ENCODE assay signal across 14 mouse cellular contexts in genomic region chr12:79918983-79919382, GRCm38 (mm10).
DNase-seq lines count a peak whose midpoint lies in the region; ATAC-seq and TF ChIP-seq lines count a peak whose summit lies in the region.
"Had no signal": no experiment of that assay in that cellular context is flagged by ENCODE, and none has a peak within 500 bp of the region (broad histone marks: within the 10 kb centered on the region; RNA-seq: fewer than 3 reads in every experiment).

No protein-coding gene starts in this region.

- no peak overlapping the region for H3K9ac ChIP-seq in forebrain, postnatal 0 days
- no peak overlapping the region for H3K9ac ChIP-seq in forebrain, embryonic 16.5 days (replicated peaks; ENCODE audit: low read depth, low read length)
- H3K9ac ChIP-seq in liver, embryonic 14.5 days (replicated peaks) = no peak overlapping the region
- H3K9ac ChIP-seq: forebrain, embryonic 13.5 days had no signal

- H3K4me3 ChIP-seq in forebrain, postnatal 0 days (ENCODE audit: low read depth, low read length) = no peak overlapping the region
- no peak overlapping the region for H3K4me3 ChIP-seq in forebrain, embryonic 16.5 days (replicated peaks; ENCODE audit: low read length)
- H3K4me3 ChIP-seq in liver, embryonic 14.5 days (ENCODE audit: insufficient read depth in 1 of 2, low read depth in 2 of 2, low read length in 2 of 2) = no peak overlapping the region
- H3K4me3 ChIP-seq: forebrain, embryonic 13.5 days; heart, embryonic 10.5 days; megakaryocyte, embryonic 14.5 days had no signal

- H3K4me1 ChIP-seq in forebrain, postnatal 0 days (ENCODE audit: insufficient read depth) = no peaks in the 10 kb centered on the region
- peaks cover 10% of the 10 kb centered on the region for H3K4me1 ChIP-seq in forebrain, embryonic 16.5 days (replicated peaks; ENCODE audit: control insufficient read depth, insufficient read depth, low read length)
- H3K4me1 ChIP-seq in liver, embryonic 14.5 days (replicated peaks; ENCODE audit: control insufficient read depth in 2 of 2, insufficient read depth in 2 of 2, low read length in 1 of 2) = peaks cover 0 to 3% of the 10 kb centered on the region in 2 experiments; a peak in 1 of 4 replicates

- peak; percentile 26; the same call in 1 of the 2 replicates for TF ChIP-seq CTCF in forebrain, postnatal 0 days (IDR thresholded peaks at IDR 0.05; ENCODE audit: low read depth)
- peak; percentile 39 for TF ChIP-seq CTCF in liver, embryonic 14.5 days (IDR thresholded peaks at IDR 0.05; ENCODE audit: low read depth)

- H3K4me2 ChIP-seq in forebrain, postnatal 0 days (ENCODE audit: low read depth) = no peak overlapping the region
- H3K4me2 ChIP-seq in forebrain, embryonic 16.5 days (ENCODE audit: low read length) = no peak overlapping the region
- H3K4me2 ChIP-seq in liver, embryonic 14.5 days (ENCODE audit: low read depth) = no peak overlapping the region
- H3K4me2 ChIP-seq: forebrain, embryonic 13.5 days had no signal

- H3K36me3 ChIP-seq in forebrain, postnatal 0 days (ENCODE audit: insufficient read depth) = no peaks in the 10 kb centered on the region
- H3K36me3 ChIP-seq in forebrain, embryonic 16.5 days (ENCODE audit: control insufficient read depth, insufficient read depth) = no peaks in the 10 kb centered on the region
- no peaks in the 10 kb centered on the region for H3K36me3 ChIP-seq in liver, embryonic 14.5 days (replicated peaks; ENCODE audit: control insufficient read depth, insufficient read depth, low read depth)
- H3K36me3 ChIP-seq: heart, embryonic 10.5 days had no signal

- H3K27ac ChIP-seq in forebrain, postnatal 0 days (ENCODE audit: low read depth, low read length) = no peak overlapping the region
- no peak overlapping the region for H3K27ac ChIP-seq in forebrain, embryonic 16.5 days (ENCODE audit: low read length)
- no peak overlapping the region for H3K27ac ChIP-seq in liver, embryonic 14.5 days
- H3K27ac ChIP-seq: forebrain, embryonic 13.5 days had no signal

- no peak for DNase-seq in forebrain, postnatal 0 days
- DNase-seq in liver, embryonic 14.5 days (ENCODE audit: low read depth in 3 of 3, low spot score in 3 of 3) = no peak
- DNase-seq in liver (no peak), R1 (ENCODE audit: low read depth, low spot score) (peak; percentile 25)
- DNase-seq in right cerebral cortex, postnatal 4 days = no peak
- DNase-seq in adrenal gland, adult 18-20 months (ENCODE audit: low spot score in 2 of 2) = no peak
- DNase-seq: adrenal gland, adult 8-10 months; cerebellum, postnatal 25 days; kidney, postnatal 25 days had no signal

- H3K27me3 ChIP-seq in forebrain, postnatal 0 days (ENCODE audit: insufficient read depth, low read length) = no peaks in the 10 kb centered on the region
- H3K27me3 ChIP-seq in forebrain, embryonic 16.5 days (replicated peaks; ENCODE audit: control insufficient read depth, insufficient read depth, low read length) = no peaks in the 10 kb centered on the region
- H3K27me3 ChIP-seq in liver, embryonic 14.5 days (ENCODE audit: control insufficient read depth, insufficient read depth, low read length) = no peaks in the 10 kb centered on the region
- H3K27me3 ChIP-seq: forebrain, embryonic 13.5 days had no signal

- no peak for TF ChIP-seq EP300 in liver, embryonic 14.5 days (IDR thresholded peaks at IDR 0.05; ENCODE audit: low read depth)

- WGBS in forebrain, postnatal 0 days = 80% methylated on average over 5 of the region's 5 CpGs
- whole genome bisulfite sequencing in forebrain, embryonic 16.5 days = 81% methylated on average over 5 of the region's 5 CpGs
- WGBS in liver, embryonic 14.5 days (ENCODE audit: insufficient replicate concordance) = 64% methylated on average over 5 of the region's 5 CpGs

- H3K9me3 ChIP-seq in forebrain, postnatal 0 days (ENCODE audit: low read length) = no peaks in the 10 kb centered on the region
- no peaks in the 10 kb centered on the region for H3K9me3 ChIP-seq in forebrain, embryonic 16.5 days (ENCODE audit: control insufficient read depth, low read length)
- no peaks in the 10 kb centered on the region for H3K9me3 ChIP-seq in liver, embryonic 14.5 days (ENCODE audit: control insufficient read depth, low read length)
- H3K9me3 ChIP-seq: forebrain, embryonic 13.5 days; heart, embryonic 10.5 days had no signal

- ATAC-seq in forebrain, postnatal 0 days = no peak
- no peak for ATAC-seq in forebrain, embryonic 16.5 days
- ATAC-seq in liver, embryonic 14.5 days (ENCODE audit: insufficient read depth) = no peak
- peak; percentile 59 for ATAC-seq in megakaryocyte-erythroid progenitor cell, adult 5-6 weeks (replicated peaks; ENCODE audit: low FRiP score, low TSS enrichment, poor library complexity, severe bottlenecking)
- ATAC-seq: forebrain, embryonic 13.5 days had no signal
